Mouse (Mus musculus) forebrain, embryonic 12.5 days (tissue): ENCODE data around the gene Wnk2. TPM values are rescaled to one million over a fixed set of nuclear protein-coding genes. Genes with fewer than 3 reads are reported as not detected.

Experiments
- ATAC-seq: fragments of 200-750 bp; cut with Nextera tagmentation; 2 replicates; pipeline ENCODE4 v1.8.0; 2017; ENCODE audit warnings: moderate TSS enrichment; ENCODE audit not compliant: low FRiP score
- H3K27ac ChIP-seq: fragments of 300-500 bp; sonication (generic); 2 replicates; pipeline ENCODE4 v1.5.1; 2016; ENCODE audit warnings: mild to moderate bottlenecking
- H3K27me3 ChIP-seq: fragments of 300-500 bp; sonication (generic); 2 replicates; pipeline ENCODE4 v1.6.1; 2016; ENCODE audit warnings: mild to moderate bottlenecking
- H3K36me3 ChIP-seq: fragments of 300-500 bp; sonication (generic); replicated peaks from 2 replicates; pipeline ENCODE4 v1.6.1; 2016; ENCODE audit warnings: mild to moderate bottlenecking
- H3K4me1 ChIP-seq: fragments of 300-500 bp; sonication (generic); 2 replicates; pipeline ENCODE4 v1.6.1; 2016
- H3K4me2 ChIP-seq: fragments of 300-500 bp; sonication (generic); 2 replicates; pipeline ENCODE4 v1.6.1; 2016; ENCODE audit warnings: mild to moderate bottlenecking, moderate library complexity
- H3K4me3 ChIP-seq: fragments of 300-500 bp; sonication (generic); replicated peaks from 2 replicates; pipeline ENCODE4 v1.5.1; 2016; ENCODE audit warnings: mild to moderate bottlenecking
- H3K9ac ChIP-seq: fragments of 300-500 bp; sonication (generic); 2 replicates; pipeline ENCODE4 v1.6.1; 2016; ENCODE audit warnings: mild to moderate bottlenecking
- H3K9me3 ChIP-seq: fragments of 300-500 bp; sonication (generic); 2 replicates; pipeline ENCODE4 v1.6.1; 2016
- WGBS: fragments of 180-500 bp; shearing (Covaris S2); methylation state at CpG from one replicate; pipeline ENCODE4 v1.1.7; 2016; 5-methylcytosine and 5-hydroxymethylcytosine counted together
- polyA plus RNA-seq: library from polyadenylated mRNA; unstranded; fragments of >200 nt; fragmentation: Nextera tagmentation; extraction: Ambion mirVana; gene quantifications from 2 replicates; pipeline ENCODE4 v1.2.1, GENCODE M21; 2016

Wnk2 gene
- polyA plus RNA-seq: 11.4 and 13.7 TPM in 2 replicates

GRCm38 (mm10) chr13:49147858-49148226 is at the start of gene Wnk2:
Gene Wnk2 (minus strand): TSS chr13:49148014.
- H3K27me3 ChIP-seq: peaks cover 26% of the 10 kb centered on the region
- peak; percentile 85 for ATAC-seq

GRCm38 (mm10) chr13:49196766-49197165 is 49.0 kb upstream of the Wnk2 start:
- WGBS: 92% methylated on average over 6 of the region's 6 CpGs
- H3K36me3 ChIP-seq: no peaks in the 10 kb centered on the region
- H3K4me1 ChIP-seq: peaks cover 8% of the 10 kb centered on the region; the same call in 1 of the 2 replicates
- H3K27ac ChIP-seq: no peak overlapping the region
- no peak overlapping the region for H3K4me3 ChIP-seq
- no peak for ATAC-seq
- no peaks in the 10 kb centered on the region for H3K9me3 ChIP-seq
- no peak overlapping the region for H3K4me2 ChIP-seq
- H3K9ac ChIP-seq: no peak overlapping the region
- no peaks in the 10 kb centered on the region for H3K27me3 ChIP-seq

More at GRCm38 (mm10) chr13:49147858-49148226, at the start of gene Wnk2:
- H3K9me3 ChIP-seq: no peaks in the 10 kb centered on the region
- H3K4me1 ChIP-seq: peaks cover 36% of the 10 kb centered on the region
- H3K27ac ChIP-seq: peak within 1 kb of the TSS; percentile 86
- no peaks in the 10 kb centered on the region for H3K36me3 ChIP-seq
- peak within 1 kb of the TSS; percentile 86 for H3K4me3 ChIP-seq
- WGBS: under 1% methylated on average over 33 of the region's 43 CpGs
- H3K9ac ChIP-seq: peak within 1 kb of the TSS; percentile 91
- peak within 1 kb of the TSS; percentile 95 for H3K4me2 ChIP-seq

- Histone ChIP-seq H3K9me3 (no peaks in the 10 kb centered on the region), H3K36me3 (no peaks in the 10 kb centered on the region), H3K4me2 (no peak overlapping the region), H3K4me3 (no peak overlapping the region), H3K27ac (no peak overlapping the region), H3K4me1 (peaks cover 13% of the 10 kb centered on the region), H3K27me3 (no peaks in the 10 kb centered on the region), H3K9ac (no peak overlapping the region)
- 82% methylated on average over 5 of the region's 5 CpGs for WGBS
- no peak for ATAC-seq
Measured at GRCm38 (mm10) chr13:49196211-49196610, 48.4 kb upstream of the Wnk2 start.

GRCm38 (mm10) chr13:49195651-49196050 is 47.8 kb upstream of the Wnk2 start:
- no peak for ATAC-seq

GRCm38 (mm10) chr13:49194811-49195210 is 47.0 kb upstream of the Wnk2 start:
- Histone ChIP-seq H3K4me3 (no peak overlapping the region), H3K27me3 (peaks cover 4% of the 10 kb centered on the region; the same call in 1 of the 2 replicates), H3K9me3 (no peaks in the 10 kb centered on the region), H3K9ac (no peak overlapping the region), H3K27ac (no peak overlapping the region), H3K36me3 (no peaks in the 10 kb centered on the region), H3K4me1 (peaks cover 16% of the 10 kb centered on the region), H3K4me2 (no peak overlapping the region)
- 95% methylated on average over 13 of the region's 13 CpGs for WGBS
- ATAC-seq: no peak

More at GRCm38 (mm10) chr13:49195651-49196050, 47.8 kb upstream of the Wnk2 start:
- H3K36me3 ChIP-seq: no peaks in the 10 kb centered on the region
- H3K4me1 ChIP-seq: peaks cover 16% of the 10 kb centered on the region
- no peak overlapping the region for H3K27ac ChIP-seq
- 94% methylated on average over 7 of the region's 7 CpGs for WGBS
- no peak overlapping the region for H3K9ac ChIP-seq
- H3K4me2 ChIP-seq: no peak overlapping the region
- H3K27me3 ChIP-seq: no peaks in the 10 kb centered on the region
- no peak overlapping the region for H3K4me3 ChIP-seq
- H3K9me3 ChIP-seq: no peaks in the 10 kb centered on the region

GRCm38 (mm10) chr13:49193650-49194049 is 45.8 kb upstream of the Wnk2 start:
- no peak for ATAC-seq
- no peak overlapping the region for H3K9ac ChIP-seq
- 95% methylated on average over 17 of the region's 17 CpGs for WGBS
- peaks cover 16% of the 10 kb centered on the region for H3K27me3 ChIP-seq
- no peak overlapping the region for H3K27ac ChIP-seq
- H3K4me1 ChIP-seq: peaks cover 20% of the 10 kb centered on the region
- no peak overlapping the region for H3K4me3 ChIP-seq
- H3K36me3 ChIP-seq: no peaks in the 10 kb centered on the region
- H3K9me3 ChIP-seq: no peaks in the 10 kb centered on the region
- no peak overlapping the region for H3K4me2 ChIP-seq

GRCm38 (mm10) chr13:49192156-49192855 is 44.5 kb upstream of the Wnk2 start:
- H3K27me3 ChIP-seq: peaks cover 25% of the 10 kb centered on the region
- no peaks in the 10 kb centered on the region for H3K9me3 ChIP-seq
- no peak overlapping the region for H3K4me3 ChIP-seq
- ATAC-seq: no peak
- no peaks in the 10 kb centered on the region for H3K36me3 ChIP-seq
- WGBS: 77% methylated on average over 16 of the region's 16 CpGs
- no peak overlapping the region for H3K9ac ChIP-seq
- H3K27ac ChIP-seq: no peak overlapping the region
- peaks cover 33% of the 10 kb centered on the region for H3K4me1 ChIP-seq
- no peak overlapping the region for H3K4me2 ChIP-seq

- Histone ChIP-seq H3K9me3 (no peaks in the 10 kb centered on the region), H3K9ac (no peak overlapping the region), H3K4me3 (no peak overlapping the region), H3K36me3 (no peaks in the 10 kb centered on the region), H3K27me3 (peaks cover 26% of the 10 kb centered on the region), H3K27ac (no peak overlapping the region), H3K4me1 (peaks cover 38% of the 10 kb centered on the region), H3K4me2 (no peak overlapping the region)
- ATAC-seq: no peak
- 61% methylated on average over 5 of the region's 5 CpGs for WGBS
Measured at GRCm38 (mm10) chr13:49191673-49192035, 43.8 kb upstream of the Wnk2 start.

GRCm38 (mm10) chr13:49190876-49191672 is 43.3 kb upstream of the Wnk2 start:
- 86% methylated on average over 7 of the region's 7 CpGs for WGBS
- Histone ChIP-seq H3K4me2 (no peak overlapping the region), H3K27ac (no peak overlapping the region), H3K9me3 (no peaks in the 10 kb centered on the region), H3K36me3 (no peaks in the 10 kb centered on the region), H3K4me3 (no peak overlapping the region), H3K4me1 (peaks cover 39% of the 10 kb centered on the region), H3K9ac (no peak overlapping the region; the same call in 1 of the 2 replicates), H3K27me3 (peaks cover 32% of the 10 kb centered on the region)
- ATAC-seq: no peak

GRCm38 (mm10) chr13:49189970-49190870 is 42.4 kb upstream of the Wnk2 start:
- ATAC-seq: no peak
- Histone ChIP-seq H3K4me3 (no peak overlapping the region), H3K4me2 (no peak overlapping the region), H3K4me1 (peaks cover 39% of the 10 kb centered on the region), H3K27ac (no peak overlapping the region), H3K36me3 (no peaks in the 10 kb centered on the region), H3K9me3 (no peaks in the 10 kb centered on the region), H3K9ac (no peak overlapping the region), H3K27me3 (peaks cover 37% of the 10 kb centered on the region)
- 84% methylated on average over 12 of the region's 12 CpGs for WGBS

GRCm38 (mm10) chr13:49188966-49189360 is 41.1 kb upstream of the Wnk2 start:
- Histone ChIP-seq H3K27me3 (peaks cover 37% of the 10 kb centered on the region), H3K27ac (no peak overlapping the region), H3K9ac (no peak overlapping the region), H3K4me2 (no peak overlapping the region), H3K4me3 (no peak overlapping the region), H3K4me1 (peaks cover 39% of the 10 kb centered on the region), H3K9me3 (no peaks in the 10 kb centered on the region), H3K36me3 (no peaks in the 10 kb centered on the region)
- no peak for ATAC-seq
- WGBS: 38% methylated on average over 2 of the region's 2 CpGs
